Mouse (Mus musculus): ENCODE measurements at regions not wholly inside any gene's neighbourhood (a gene's known extent, or its start where the extent isn't known, plus 50 kb on each side); places are given as distances from the start of the nearest gene placed in this dataset.

GRCm38 (mm10) chr13:78580863-78581595 is 381.5 kb upstream of the Nr2f1 start:
- peak; percentile 11 to 12 for DNase-seq (ENCODE audit: low spot score in 2 of 2)

DNA sequence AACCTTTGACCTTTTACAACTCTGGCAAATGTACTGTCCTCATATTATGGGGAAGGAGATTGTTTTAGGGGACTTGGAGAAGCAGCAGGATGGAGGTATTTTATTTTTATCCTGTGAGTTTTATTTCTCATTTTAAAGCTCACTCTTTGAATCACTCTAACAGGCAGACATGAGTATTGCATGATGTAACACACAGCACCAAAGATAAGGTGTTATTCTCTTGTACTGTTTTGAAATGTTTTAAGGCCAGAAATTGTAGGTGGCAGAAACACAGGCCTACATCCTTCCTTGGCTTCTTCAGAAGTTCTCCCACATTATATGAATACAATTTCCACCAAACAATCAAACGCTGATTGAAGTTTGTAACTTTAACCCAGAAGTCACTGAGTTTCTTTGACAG is 377.9 kb upstream of the Nr2f1 start:
- no peak for DNase-seq (ENCODE audit: low spot score in 2 of 2)

DNA sequence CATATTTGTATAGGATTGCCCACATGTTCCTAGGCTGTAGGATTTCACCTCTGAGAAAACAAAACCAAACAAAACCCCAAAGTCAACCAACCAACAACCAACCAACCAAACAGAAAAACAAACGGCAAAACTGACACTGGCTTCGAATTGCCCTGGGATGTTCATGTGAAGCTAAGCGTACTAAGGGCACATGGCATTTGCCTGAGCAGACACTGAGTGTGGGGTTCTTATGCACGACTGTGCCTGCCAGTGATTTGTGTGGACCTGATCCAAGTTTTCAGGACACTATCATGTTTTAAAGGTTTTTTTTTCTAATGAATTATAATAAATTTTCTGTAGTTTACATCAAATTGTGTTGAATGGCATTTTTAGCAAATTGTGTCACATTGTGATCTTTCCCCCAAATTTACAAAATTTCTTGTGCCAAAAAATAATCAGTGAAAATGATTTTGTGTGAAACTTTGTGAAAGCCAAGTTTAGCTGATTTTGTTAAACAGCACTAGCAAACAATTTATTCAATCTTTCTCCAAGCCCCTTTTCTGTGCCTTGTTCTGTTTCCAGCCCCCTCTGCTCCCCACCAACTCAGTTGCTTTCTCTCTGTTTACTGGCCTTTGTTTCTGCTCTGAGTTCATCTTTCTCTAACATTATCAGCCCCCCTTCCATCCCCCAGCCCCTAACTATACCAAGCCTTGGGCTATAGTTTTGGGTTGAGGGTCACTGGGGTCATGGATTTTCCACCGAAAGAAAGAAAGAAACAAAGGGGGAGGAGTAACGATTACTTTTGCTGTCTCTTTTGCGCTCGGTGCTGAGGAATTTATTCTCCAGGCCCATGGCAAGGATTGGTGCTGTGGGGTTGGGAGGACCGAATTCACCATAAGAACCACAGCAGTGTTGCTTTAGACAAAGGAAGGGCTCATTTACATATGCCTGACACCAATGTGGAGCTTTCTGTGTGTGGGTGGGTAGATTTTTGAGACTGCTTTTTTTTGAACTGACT is 377.0 kb upstream of the Nr2f1 start:
- DNase-seq (ENCODE audit: low spot score in 2 of 2), result no peak

DNA sequence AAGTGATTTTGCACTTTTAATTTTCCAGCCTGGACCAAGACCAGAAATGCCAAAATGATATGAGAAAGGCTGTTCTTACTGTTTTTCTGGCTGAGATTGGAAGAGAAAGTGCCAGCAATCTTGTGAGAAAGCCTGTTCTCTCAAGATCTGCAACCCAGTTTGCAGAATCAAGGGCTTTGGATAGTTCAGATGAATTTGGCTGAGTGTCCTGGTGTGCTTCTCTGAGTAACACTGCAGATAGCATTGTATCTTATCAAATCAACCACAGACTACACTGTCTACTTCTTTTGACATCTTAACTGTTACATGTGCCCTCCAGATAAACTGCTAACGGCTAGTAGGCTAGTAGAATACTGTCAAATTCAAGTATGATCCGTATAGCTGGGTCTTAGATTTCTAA is 371.5 kb upstream of the Nr2f1 start:
- DNase-seq (ENCODE audit: low spot score in 2 of 2), result no peak

DNA sequence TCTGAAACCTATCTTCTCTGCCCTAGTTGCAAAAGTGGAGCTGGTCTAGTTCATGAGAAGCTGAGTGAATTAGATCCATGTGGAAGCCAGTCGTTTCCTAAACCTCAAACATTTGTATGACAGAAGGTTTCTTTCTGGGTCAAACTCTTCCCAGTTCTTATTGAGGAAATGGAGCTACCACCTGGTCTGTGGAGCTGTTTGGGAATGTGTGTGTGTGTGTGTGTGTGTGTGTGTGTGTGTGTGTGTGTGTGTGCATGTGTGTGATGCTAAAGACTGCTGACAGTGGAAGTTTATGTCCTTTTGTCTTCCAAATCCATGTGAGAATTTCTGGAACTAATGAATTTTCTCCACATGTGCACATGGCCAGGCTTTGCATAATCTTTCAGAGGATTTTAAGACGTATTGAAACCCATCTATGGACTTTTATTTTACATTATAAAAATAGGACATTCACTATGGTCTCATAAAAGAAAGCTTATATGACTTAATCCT is 324.9 kb upstream of the Nr2f1 start:
- no peak for DNase-seq (ENCODE audit: low spot score in 2 of 2)

GRCm38 (mm10) chr13:78520771-78521170 is 321.2 kb upstream of the Nr2f1 start:
- no peak for DNase-seq (ENCODE audit: low spot score in 2 of 2)

DNA sequence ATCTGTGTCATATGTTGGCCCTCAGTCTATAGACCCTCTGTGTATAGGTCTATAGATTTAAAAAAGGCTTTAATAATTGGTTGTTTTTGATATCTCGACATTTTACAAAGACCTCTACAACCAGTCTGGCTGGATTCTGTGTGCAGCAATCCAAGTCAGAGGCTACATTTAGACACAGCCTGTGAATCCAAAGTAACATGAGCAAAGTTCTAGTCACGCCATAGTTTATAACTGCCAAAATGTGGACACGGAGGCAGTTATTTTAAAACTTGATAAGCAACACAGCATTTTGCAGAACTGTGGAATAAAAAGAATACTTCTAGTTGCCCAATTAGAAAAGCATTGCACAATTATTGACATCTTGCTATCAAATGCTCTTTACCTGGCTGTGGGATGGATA is 320.6 kb upstream of the Nr2f1 start:
- no peak for DNase-seq (ENCODE audit: low spot score in 2 of 2)

GRCm38 (mm10) chr13:78500551-78500950 is 301.0 kb upstream of the Nr2f1 start:
- no peak for DNase-seq (ENCODE audit: low spot score in 2 of 2)

- DNase-seq (ENCODE audit: low spot score in 2 of 2), result no peak
These were observed 284.3 kb upstream of the Nr2f1 start for GRCm38 (mm10) chr13:78483760-78484357.

DNA sequence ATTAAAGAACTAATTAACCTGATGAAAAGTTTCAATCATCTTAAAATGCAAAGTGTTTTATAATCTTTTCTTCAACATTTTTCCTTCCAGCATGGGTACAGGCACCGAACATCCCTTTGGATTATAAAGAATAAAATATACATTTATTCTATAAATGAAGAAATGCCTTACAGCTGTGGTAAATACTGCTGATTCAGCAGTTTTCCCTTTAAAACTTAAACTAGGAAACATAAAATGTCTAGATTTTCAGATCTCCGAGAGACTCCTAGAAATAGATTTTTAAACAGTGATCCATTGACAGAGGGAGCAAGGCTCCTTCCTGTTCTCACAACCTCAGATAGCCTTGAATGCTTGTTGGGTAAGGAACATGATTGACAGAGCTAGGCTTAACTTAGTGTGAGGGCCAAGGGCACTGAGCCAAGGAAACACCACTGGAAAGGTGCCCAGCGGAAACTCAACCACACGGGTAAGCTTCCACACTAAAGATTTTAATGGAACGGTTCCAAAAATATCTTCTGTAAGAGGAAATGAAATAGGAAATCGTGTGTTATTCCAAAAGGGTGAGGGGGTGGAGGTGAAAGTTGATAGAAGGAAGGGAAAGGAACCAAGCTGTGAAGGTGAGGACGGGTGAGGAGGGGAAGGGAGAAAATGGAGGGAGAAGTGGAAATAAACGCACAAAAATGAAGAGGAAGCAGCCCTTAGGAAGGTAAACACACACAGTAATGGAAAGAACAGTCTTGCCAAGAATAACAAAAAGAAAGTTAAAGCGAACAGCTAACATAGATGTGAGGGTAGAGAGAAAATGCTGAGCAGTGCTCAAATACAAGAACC is 283.6 kb upstream of the Nr2f1 start:
- DNase-seq (ENCODE audit: low spot score in 2 of 2), result no peak

- no peak for DNase-seq (ENCODE audit: low spot score in 2 of 2)
These were observed 251.9 kb upstream of the Nr2f1 start for GRCm38 (mm10) chr13:78451333-78452070.

- no peak for DNase-seq (ENCODE audit: low spot score in 2 of 2)
These were observed 247.1 kb upstream of the Nr2f1 start for GRCm38 (mm10) chr13:78446726-78447031.

- DNase-seq (ENCODE audit: low spot score in 2 of 2), result no peak
These were observed 246.6 kb upstream of the Nr2f1 start for GRCm38 (mm10) chr13:78445891-78446725.

GRCm38 (mm10) chr13:78444691-78445349 is 245.3 kb upstream of the Nr2f1 start:
- DNase-seq (ENCODE audit: low spot score in 2 of 2), result no peak

- no peak for DNase-seq (ENCODE audit: low spot score in 2 of 2)
These were observed 228.9 kb upstream of the Nr2f1 start for GRCm38 (mm10) chr13:78428469-78428868.

GRCm38 (mm10) chr13:78428084-78428445 is 228.5 kb upstream of the Nr2f1 start:
- DNase-seq (ENCODE audit: low spot score in 2 of 2), result no peak

DNA sequence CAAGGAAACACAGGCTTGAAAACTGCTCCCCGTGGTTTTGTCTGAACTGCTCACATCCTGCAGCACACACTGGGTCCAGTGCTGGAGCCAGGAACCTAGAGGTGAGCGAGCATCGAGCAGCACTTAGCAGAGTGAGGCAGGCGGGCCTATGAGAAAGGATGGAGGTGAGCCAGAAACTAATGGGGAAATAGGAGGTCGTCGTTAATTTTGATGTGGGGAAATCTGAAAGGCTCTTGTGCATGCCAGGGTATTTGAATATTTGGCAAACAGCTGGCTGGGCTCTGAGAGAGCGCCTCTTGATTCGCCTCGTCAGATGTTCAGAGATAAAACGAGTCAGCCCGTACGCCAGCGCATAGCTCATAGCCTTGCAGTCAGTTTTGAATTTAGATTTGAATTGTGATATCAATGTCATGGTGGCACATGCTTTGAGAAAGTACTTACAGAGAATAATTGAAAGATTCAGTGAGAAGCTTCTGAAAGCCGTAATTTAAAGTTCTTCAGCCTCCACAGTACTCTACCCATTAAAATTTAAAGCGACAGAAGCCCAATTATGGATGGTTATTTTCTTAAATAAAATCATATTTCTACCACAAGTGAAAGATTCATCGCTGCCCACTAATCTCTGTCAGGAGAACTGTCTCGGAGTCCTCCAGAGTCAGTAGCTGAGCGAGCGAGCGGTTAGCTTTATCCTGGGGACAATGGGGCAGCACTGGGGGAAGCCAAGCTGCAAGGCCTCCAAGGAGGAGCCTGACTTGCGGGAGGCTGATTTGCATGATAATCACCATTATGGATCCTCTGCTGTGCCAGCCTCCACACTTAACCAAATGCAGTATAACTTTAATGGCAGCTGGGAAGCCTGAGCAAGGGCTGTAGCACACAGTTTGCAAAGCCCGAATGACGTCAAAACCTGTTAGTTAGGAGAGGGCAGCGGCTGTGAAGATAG is 227.9 kb upstream of the Nr2f1 start:
- DNase-seq (ENCODE audit: low spot score in 2 of 2), result peak; percentile 25 to 39

Data from layer of hippocampus, adult 8-10 months (tissue).